Mouse (Mus musculus) thymus, adult 2 months (tissue): ENCODE data around the gene Islr.

Experiments used
- CTCF ChIP-seq: fragments of 200-500 bp; IDR thresholded peaks from 2 replicates; pipeline ENCODE4 v1.5.1; 2012; ENCODE audit warnings: mild to moderate bottlenecking, control low read depth, low read length, moderate library complexity, borderline replicate concordance; ENCODE audit not compliant: control insufficient read depth, poor library complexity, insufficient read depth; ENCODE audit errors: extremely low read depth
- POLR2A ChIP-seq: fragments of 200-500 bp; IDR thresholded peaks from 2 replicates; pipeline ENCODE4 v1.6.1; 2012; ENCODE audit warnings: mild to moderate bottlenecking, low read length, control low read depth, moderate library complexity; ENCODE audit not compliant: control insufficient read depth, poor library complexity, insufficient read depth; ENCODE audit errors: extremely low read depth

- TF ChIP-seq CTCF (no peak), POLR2A (no peak)
These were observed 19.6 kb downstream of the Islr start for GRCm38 (mm10) chr9:58184456-58184855.
